Mouse (Mus musculus) cerebellum, postnatal 25 days (tissue): ENCODE measurements around the gene H2al1h.
"Not testable (repeated sequence)": the region's sequence is repeated elsewhere in the genome, so short reads cannot be mapped to it uniquely, and the experiment has no call there.

Source experiments
- DNase-seq, 2 experiments: peaks; one replicate each; pipeline ENCODE4 v3.0.0; 2021; ENCODE audit warnings: mixed read lengths in 2 of 2

H2al1h gene

GRCm38 (mm10) chrX:11321192-11321591 lies at the start of gene H2al1h:
TSS of gene H2al1h (plus strand) at chrX:11321492.
- not testable (repeated sequence) for DNase-seq

GRCm38 (mm10) chrX:11273190-11273589 lies 48.1 kb upstream of the H2al1h start:
- no peak for DNase-seq

- no peak for DNase-seq
Measured at GRCm38 (mm10) chrX:11277083-11277482, 44.2 kb upstream of the H2al1h start.

GRCm38 (mm10) chrX:11280741-11281140 lies 40.6 kb upstream of the H2al1h start:
- no peak for DNase-seq

GRCm38 (mm10) chrX:11288306-11288882 lies 32.9 kb upstream of the H2al1h start:
- DNase-seq, result no peak

- no peak for DNase-seq
Measured at GRCm38 (mm10) chrX:11289244-11289643, 32.0 kb upstream of the H2al1h start.

- DNase-seq, result not testable (repeated sequence)
Measured at GRCm38 (mm10) chrX:11298957-11299356, 22.3 kb upstream of the H2al1h start, which contains the start of gene H2al1a. TSS of gene H2al1a (plus strand) at chrX:11299257.

- DNase-seq, result not testable (repeated sequence)
Measured at GRCm38 (mm10) chrX:11302132-11302531, 19.2 kb upstream of the H2al1h start, which contains the start of gene H2al1b. TSS of gene H2al1b (plus strand) at chrX:11302432.

GRCm38 (mm10) chrX:11305355-11305754 lies 15.9 kb upstream of the H2al1h start, which contains the start of gene H2al1c:
TSS of gene H2al1c (plus strand) at chrX:11305655.
- not testable (repeated sequence) for DNase-seq

GRCm38 (mm10) chrX:11308524-11308923 lies 12.8 kb upstream of the H2al1h start, which contains the start of gene H2al1d:
TSS of gene H2al1d (plus strand) at chrX:11308824.
- not testable (repeated sequence) for DNase-seq

- DNase-seq, result not testable (repeated sequence)
Measured at GRCm38 (mm10) chrX:11311634-11312033, 9.7 kb upstream of the H2al1h start, which contains the start of gene H2al1e. TSS of gene H2al1e (plus strand) at chrX:11311934.

GRCm38 (mm10) chrX:11314858-11315257 lies 6.4 kb upstream of the H2al1h start, which contains the start of gene H2al1f:
TSS of gene H2al1f (plus strand) at chrX:11315158.
- DNase-seq, result not testable (repeated sequence)

- not testable (repeated sequence) for DNase-seq
Measured at GRCm38 (mm10) chrX:11317956-11318355, 3.3 kb upstream of the H2al1h start, which contains the start of gene H2al1g. TSS of gene H2al1g (plus strand) at chrX:11318256.

GRCm38 (mm10) chrX:11324359-11324758 lies 3.1 kb downstream of the H2al1h start, which contains the start of gene H2al1i:
TSS of gene H2al1i (plus strand) at chrX:11324659.
- DNase-seq, result not testable (repeated sequence)

GRCm38 (mm10) chrX:11327522-11327921 lies 6.2 kb downstream of the H2al1h start, which contains the start of gene H2al1j:
TSS of gene H2al1j (plus strand) at chrX:11327822.
- DNase-seq, result not testable (repeated sequence)

GRCm38 (mm10) chrX:11345762-11346161 lies 24.5 kb downstream of the H2al1h start:
- peak; percentile 19 to 29 for DNase-seq

GRCm38 (mm10) chrX:11346756-11347155 lies 25.5 kb downstream of the H2al1h start:
- DNase-seq, result peak; percentile 24 to 48

GRCm38 (mm10) chrX:11360823-11361222 lies 39.5 kb downstream of the H2al1h start:
- no peak for DNase-seq

- DNase-seq, result no peak
Measured at GRCm38 (mm10) chrX:11361261-11361660, 40.0 kb downstream of the H2al1h start.

GRCm38 (mm10) chrX:11363890-11364289 lies 42.6 kb downstream of the H2al1h start:
- peak; percentile 53 to 70 for DNase-seq

GRCm38 (mm10) chrX:11365151-11365550 lies 43.9 kb downstream of the H2al1h start:
- peak in 1 of 2 experiments; percentile 4 for DNase-seq
